ENCODE assay signal across 8 mouse cellular contexts in the genomic region with DNA sequence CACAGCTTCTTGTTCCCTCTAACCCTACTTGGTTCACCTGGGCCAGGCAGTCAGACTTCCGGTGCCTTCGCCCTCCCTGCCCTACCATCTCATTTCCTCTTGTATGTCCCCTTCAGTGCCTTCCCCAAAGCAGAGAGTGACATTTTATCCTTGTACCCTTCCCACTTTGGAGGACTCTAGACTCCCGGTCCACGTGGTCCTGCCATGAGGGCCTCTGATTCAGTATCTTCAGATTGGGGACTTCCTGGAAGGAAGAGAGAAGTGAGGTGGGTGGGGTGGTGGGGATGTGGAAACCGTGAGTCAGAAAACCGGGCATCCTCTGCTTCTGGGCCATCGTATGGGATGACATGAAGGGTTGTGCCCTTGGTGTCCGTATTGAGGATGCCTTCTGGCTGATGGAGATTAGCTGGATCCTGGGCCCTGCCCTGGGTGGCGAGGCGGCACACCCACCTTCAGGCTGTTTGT. TPM values are rescaled to one million over a fixed set of nuclear protein-coding genes. Genes with fewer than 3 reads are reported as not detected.
DNase-seq lines count a peak whose midpoint lies in the region; ATAC-seq and TF ChIP-seq lines count a peak whose summit lies in the region.

No protein-coding gene starts in this region.

- no peaks in the 10 kb centered on the region for H3K27me3 ChIP-seq in forebrain, embryonic 15.5 days
- H3K27me3 ChIP-seq in spleen, adult 2 months (ENCODE audit: control insufficient read depth, insufficient read depth, low read length) = no peaks in the 10 kb centered on the region

- H3K4me3 ChIP-seq in forebrain, embryonic 15.5 days = peak overlapping the region; percentile 52
- peak overlapping the region; percentile 84 for H3K4me3 ChIP-seq in spleen, adult 2 months (ENCODE audit: extremely low read depth, insufficient read depth, insufficient read length)

- ATAC-seq in forebrain, embryonic 15.5 days (replicated peaks) = no peak

- no peak overlapping the region for H3K9ac ChIP-seq in forebrain, embryonic 15.5 days (replicated peaks)

- TF ChIP-seq POLR2A in spleen, adult 2 months (IDR thresholded peaks at IDR 0.05; ENCODE audit: low read depth, low read length) = no peak

- H3K9me3 ChIP-seq in forebrain, embryonic 15.5 days = no peaks in the 10 kb centered on the region

- DNase-seq in heart, adult 11 months = peak; percentile 95
- no peak for DNase-seq in heart, adult 8-10 months (ENCODE audit: low spot score)
- peak; percentile 22 for DNase-seq in kidney, adult 9 months
- DNase-seq in lung, postnatal 4 days = peak; percentile 49
- peak in 1 of 2 experiments; percentile 43 for DNase-seq in spleen, adult 2 months (ENCODE audit: low read depth in 1 of 2, low spot score in 2 of 2)
- DNase-seq in cerebellum, postnatal 14 days = no peak
- no peak for DNase-seq in testis, postnatal 10 days (ENCODE audit: low spot score)

- TF ChIP-seq CTCF in spleen, adult 2 months (IDR thresholded peaks at IDR 0.05; ENCODE audit: extremely low read depth, insufficient read depth, insufficient read length, insufficient replicate concordance) = no peak

- H3K27ac ChIP-seq in forebrain, embryonic 15.5 days (replicated peaks) = no peak overlapping the region
- H3K27ac ChIP-seq in spleen, adult 2 months (ENCODE audit: insufficient read depth, low read length) = peak overlapping the region; percentile 76

- peak overlapping the region; percentile 98 for H3K4me2 ChIP-seq in forebrain, embryonic 15.5 days (replicated peaks)

- H3K4me1 ChIP-seq in forebrain, embryonic 15.5 days = peaks cover 34% of the 10 kb centered on the region
- H3K4me1 ChIP-seq in spleen, adult 2 months (ENCODE audit: control insufficient read depth, insufficient read depth, insufficient read length) = peaks cover 10% of the 10 kb centered on the region; the same call in 1 of the 2 replicates

- 13% methylated on average over 10 of the region's 10 CpGs for WGBS in forebrain, embryonic 15.5 days
- WGBS in spleen, adult 2 months = 11% methylated on average over 10 of the region's 10 CpGs

- no peaks in the 10 kb centered on the region for H3K36me3 ChIP-seq in forebrain, embryonic 15.5 days
- H3K36me3 ChIP-seq in spleen, adult 2 months (ENCODE audit: control insufficient read depth, insufficient read depth, low read length) = peaks cover 6% of the 10 kb centered on the region

RNA-seq across cellular contexts. Expression of gene Slc1a5, which starts 2.1 kb away (rescaled TPM):
- total RNA-seq in heart, adult 8-10 months (2022) = 10 to 100 TPM; 14.5 to 21.7 (median 17.7) TPM
- 10.0 and 13.6 TPM in 2 replicates for polyA plus RNA-seq in forebrain, embryonic 15.5 days (2015; fragmentation: Nextera tagmentation; extraction: Ambion mirVana)
- polyA plus RNA-seq in spleen, adult 2 months (2012; rRNA removed) = 152 and 243 TPM in 2 replicates

RNA-seq across cellular contexts. Expression of gene Strn4, which starts 32.4 kb away (rescaled TPM):
- 10 to 100 TPM; 47.9 to 61.2 (median 49.1) TPM for total RNA-seq in heart, adult 8-10 months (2022)
- polyA plus RNA-seq in forebrain, embryonic 15.5 days (2015; fragmentation: Nextera tagmentation; extraction: Ambion mirVana) = 185 and 193 TPM in 2 replicates
- 121 and 148 TPM in 2 replicates for polyA plus RNA-seq in spleen, adult 2 months (2012; rRNA removed)

RNA-seq across cellular contexts. Expression of gene Fkrp, which starts 33.3 kb away (rescaled TPM):
- 10 to 100 TPM; 47.3 to 56.4 (median 53.0) TPM for total RNA-seq in heart, adult 8-10 months (2022)
- 28.2 and 29.0 TPM in 2 replicates for polyA plus RNA-seq in forebrain, embryonic 15.5 days (2015; fragmentation: Nextera tagmentation; extraction: Ambion mirVana)
- 28.6 and 36.1 TPM in 2 replicates for polyA plus RNA-seq in spleen, adult 2 months (2012; rRNA removed)

RNA-seq across cellular contexts. Expression of gene Ap2s1, which starts 45.0 kb away (rescaled TPM):
- total RNA-seq in heart, adult 8-10 months (2022) = 10 to 100 TPM; 65.2 to 74.9 (median 70.8) TPM
- polyA plus RNA-seq in forebrain, embryonic 15.5 days (2015; fragmentation: Nextera tagmentation; extraction: Ambion mirVana) = 395 and 401 TPM in 2 replicates
- polyA plus RNA-seq in spleen, adult 2 months (2012; rRNA removed) = 159 and 271 TPM in 2 replicates

RNA-seq across cellular contexts. Expression of gene Prkd2, which starts 59.4 kb away (rescaled TPM):
- 10 to 100 TPM; 13.1 to 16.7 (median 14.8) TPM for total RNA-seq in heart, adult 8-10 months (2022)
- 7.0 and 8.0 TPM in 2 replicates for polyA plus RNA-seq in forebrain, embryonic 15.5 days (2015; fragmentation: Nextera tagmentation; extraction: Ambion mirVana)
- polyA plus RNA-seq in spleen, adult 2 months (2012; rRNA removed) = 183 and 205 TPM in 2 replicates

Comparison
In these comparisons a context has a peak if more than half of its experiments do, and no peak if none do; other contexts are left out.
1. DNase-seq: peak in heart, adult 11 months (single experiment), kidney, adult 9 months (single experiment) and lung, postnatal 4 days (2 of 2); none in heart, adult 8-10 months (single experiment), cerebellum, postnatal 14 days (0 of 2) and testis, postnatal 10 days (single experiment).
2. RNA of gene Slc1a5, which starts 2.1 kb away (polyA plus RNA-seq): 152 to 243 TPM in spleen, adult 2 months; 10.0 to 13.6 TPM in forebrain, embryonic 15.5 days; every median in the first group is over 10 times any median in the second.